Mouse (Mus musculus) spleen, adult 2 months (tissue): ENCODE measurements around the gene Ptprf. TPM values are rescaled to one million over a fixed set of nuclear protein-coding genes. Genes with fewer than 3 reads are reported as not detected.

ENCODE experiments used
- DNase-seq, 2 experiments: peaks; one replicate each; pipeline versions ENCODE4 v3.0.0 to v3.0.0-alpha.2; 2012 to 2021; ENCODE audit warnings: low spot score in 2 of 2, low read depth in 1 of 2
- H3K27ac ChIP-seq: fragments of 200-500 bp; 2 replicates; pipeline ENCODE4 v1.5.1; 2012; ENCODE audit warnings: low read length, inconsistent platforms; ENCODE audit not compliant: insufficient read depth
- H3K27me3 ChIP-seq: fragments of 200-500 bp; 2 replicates; pipeline ENCODE4 v1.6.1; 2012; ENCODE audit warnings: mild to moderate bottlenecking, moderate library complexity, low read length, inconsistent platforms; ENCODE audit not compliant: control insufficient read depth, insufficient read depth
- H3K36me3 ChIP-seq: fragments of 200-500 bp; 2 replicates; pipeline ENCODE4 v1.6.1; 2012; ENCODE audit warnings: mild to moderate bottlenecking, low read length, inconsistent platforms; ENCODE audit not compliant: control insufficient read depth, insufficient read depth
- H3K4me1 ChIP-seq: fragments of 200-500 bp; 2 replicates; pipeline ENCODE4 v1.6.1; 2011; ENCODE audit warnings: inconsistent platforms; ENCODE audit not compliant: control insufficient read depth, insufficient read depth, insufficient read length
- H3K4me3 ChIP-seq: fragments of 200-500 bp; 2 replicates; pipeline ENCODE4 v1.5.1; 2011; ENCODE audit warnings: mild to moderate bottlenecking, inconsistent platforms; ENCODE audit not compliant: insufficient read depth, insufficient read length; ENCODE audit errors: extremely low read depth
- CTCF ChIP-seq: fragments of 200-500 bp; IDR thresholded peaks from 2 replicates; pipeline ENCODE4 v1.5.1; 2011; ENCODE audit warnings: mild to moderate bottlenecking, inconsistent platforms; ENCODE audit not compliant: insufficient read depth, insufficient read length, insufficient replicate concordance; ENCODE audit errors: extremely low read depth
- POLR2A ChIP-seq: fragments of 200-500 bp; IDR thresholded peaks from 2 replicates; pipeline ENCODE4 v1.6.1; 2011; ENCODE audit warnings: low read depth, low read length, inconsistent platforms
- WGBS: fragments of 180-500 bp; shearing (Covaris S2); methylation state at CpG from one replicate; pipeline ENCODE4 v1.1.7; 2018; 5-methylcytosine and 5-hydroxymethylcytosine counted together
- polyA plus RNA-seq: library from polyadenylated mRNA; depleted of rRNA; stranded (reverse); fragments of >200 nt; gene quantifications from 2 replicates; pipeline ENCODE4 v1.2.3, GENCODE M21; 2012; rRNA removed

Ptprf gene
- polyA plus RNA-seq, 1 experiment: 10.1 TPM

DNA sequence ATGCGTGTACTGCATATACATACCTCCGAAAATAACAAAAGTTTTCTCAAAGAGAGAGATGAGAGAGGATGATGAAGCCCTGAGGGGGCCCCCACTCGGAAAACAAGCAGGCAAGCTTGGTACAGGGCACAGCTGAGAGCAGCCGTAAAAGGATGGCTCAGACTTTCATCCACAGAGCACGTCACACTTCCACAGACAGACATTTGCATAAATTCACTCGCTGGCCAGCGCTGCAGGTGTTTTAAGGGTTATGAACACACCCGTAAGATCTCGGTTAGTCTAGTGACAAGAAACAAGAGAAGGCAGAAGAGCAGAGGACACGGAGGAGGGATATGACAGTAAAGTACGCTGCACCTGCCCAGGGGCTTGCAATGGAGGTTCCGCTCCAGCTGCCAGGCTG is 118.7 kb downstream of the Ptprf start:
- Histone ChIP-seq H3K4me3 (no peak overlapping the region), H3K27ac (peak overlapping the region; percentile 15), H3K4me1 (peaks cover 5% of the 10 kb centered on the region; the same call in 1 of the 2 replicates), H3K27me3 (no peaks in the 10 kb centered on the region), H3K36me3 (peaks cover 41% of the 10 kb centered on the region)
- WGBS: 57% methylated on average over 12 of the region's 12 CpGs
- TF ChIP-seq CTCF (no peak), POLR2A (no peak)
- DNase-seq: no peak

GRCm38 (mm10) chr4:118171006-118171405 is 120.2 kb downstream of the Ptprf start:
- TF ChIP-seq POLR2A (no peak), CTCF (no peak; the same call in 1 of the 2 replicates)
- peak in 1 of 2 experiments; percentile 29 for DNase-seq
- Histone ChIP-seq H3K27me3 (no peaks in the 10 kb centered on the region), H3K27ac (no peak overlapping the region), H3K4me1 (peaks cover 5% of the 10 kb centered on the region; the same call in 1 of the 2 replicates), H3K36me3 (peaks cover 36% of the 10 kb centered on the region), H3K4me3 (no peak overlapping the region)
- 92% methylated on average over 9 of the region's 9 CpGs for WGBS

GRCm38 (mm10) chr4:118162123-118162522 is 129.1 kb downstream of the Ptprf start:
- 89% methylated on average over 12 of the region's 12 CpGs for WGBS
- no peak overlapping the region for H3K27ac ChIP-seq
- H3K27me3 ChIP-seq: no peaks in the 10 kb centered on the region
- DNase-seq: no peak
- peaks cover 52% of the 10 kb centered on the region for H3K36me3 ChIP-seq
- no peaks in the 10 kb centered on the region for H3K4me1 ChIP-seq
- TF ChIP-seq CTCF: no peak
- TF ChIP-seq POLR2A: no peak
- no peak overlapping the region for H3K4me3 ChIP-seq

Other genes starting within 250 kb of the Ptprf start
- gene St3gal3, start 156.5 kb downstream of the Ptprf start, polyA plus RNA-seq: 8.9 and 12.3 TPM in 2 replicates
- gene Kdm4a, start 111.4 kb downstream of the Ptprf start, polyA plus RNA-seq: 26.8 and 28.3 TPM in 2 replicates
- gene Szt2, start 117.9 kb upstream of the Ptprf start, polyA plus RNA-seq: 47.0 and 48.1 TPM in 2 replicates
- 18.1 and 21.8 TPM in 2 replicates for gene Med8, start 117.9 kb upstream of the Ptprf start, polyA plus RNA-seq
- 105 and 130 TPM in 2 replicates for gene Elovl1, start 136.7 kb upstream of the Ptprf start, polyA plus RNA-seq
- 24.0 and 32.3 TPM in 2 replicates for gene Cdc20, start 145.9 kb upstream of the Ptprf start, polyA plus RNA-seq
- gene Mpl, start 166.1 kb upstream of the Ptprf start, polyA plus RNA-seq: 10.2 and 10.4 TPM in 2 replicates
- 28.3 and 31.8 TPM in 2 replicates for gene Tie1, start 198.7 kb upstream of the Ptprf start, polyA plus RNA-seq
- gene 2610528J11Rik, start 235.6 kb upstream of the Ptprf start, polyA plus RNA-seq: 1.5 and 1.7 TPM in 2 replicates